Mouse (Mus musculus) regulatory T cell (primary cell): ENCODE results near the gene Cwc25.

Experiments
- in situ Hi-C: fragments of 300-600 bp; cut with MboI, MseI; formaldehyde crosslinking; loops from one replicate; pipeline ENCODE4 v1.15.1; 2025; ENCODE audit warnings: high pct_unique_total_duplicates

The Cwc25 gene

DNA sequence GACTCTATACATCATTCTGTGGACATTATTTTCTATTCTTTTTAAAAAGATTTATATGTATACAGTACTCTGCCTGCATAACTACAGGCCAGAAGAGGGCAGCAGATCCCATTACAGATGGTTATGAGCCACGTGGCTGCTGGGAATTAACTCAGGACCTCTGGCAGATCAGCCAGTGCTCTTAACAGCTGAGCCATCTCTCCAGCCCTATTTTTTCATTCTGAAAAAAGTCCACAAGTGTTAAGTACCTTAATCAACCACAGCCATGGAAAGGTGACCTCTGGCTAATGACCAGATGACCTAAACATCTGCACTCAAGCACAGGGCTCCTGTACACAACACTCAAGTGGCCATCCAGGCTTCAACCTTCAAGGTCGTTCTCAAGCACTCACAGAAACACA is 10.8 kb upstream of the Cwc25 start:
- in situ Hi-C loops: loop anchor here (25.0 kb wide), 1 partner anchor 210 kb away; the partner anchor contains the start of genes Arl5c and Plxdc1

DNA sequence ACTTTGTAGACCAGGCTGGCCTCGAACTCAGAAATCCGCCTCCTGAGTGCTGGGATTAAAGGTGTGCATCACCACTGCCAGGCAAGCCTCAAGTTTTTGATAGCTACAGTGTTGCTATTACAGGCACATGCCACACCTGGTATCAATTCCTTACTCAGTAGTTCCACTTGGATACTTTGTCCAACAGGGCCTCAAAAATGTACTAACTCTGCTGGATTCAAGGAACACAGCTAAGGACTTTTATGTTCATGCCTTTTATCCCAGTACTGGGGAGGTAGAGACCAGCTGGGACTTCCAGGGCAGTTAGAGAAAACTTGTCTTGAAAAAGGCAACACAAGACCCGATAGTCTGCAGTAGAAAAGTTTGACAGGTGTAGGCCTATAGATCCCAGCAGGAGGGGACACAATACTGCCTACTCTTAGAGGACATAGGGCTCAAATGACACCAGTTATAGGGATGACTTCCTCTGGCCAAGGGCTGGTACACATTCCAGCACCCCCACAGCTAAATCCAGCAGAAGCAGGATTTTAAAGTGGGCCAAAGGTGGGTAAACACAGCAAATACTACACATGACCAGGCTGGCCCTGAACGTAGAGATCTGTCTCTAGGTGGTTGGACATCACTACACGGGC is 10.3 kb upstream of the Cwc25 start:
- in situ Hi-C loops: loop anchor here (25.0 kb wide), 1 partner anchor 211 kb away; the partner anchor contains the start of genes Arl5c and Plxdc1

DNA sequence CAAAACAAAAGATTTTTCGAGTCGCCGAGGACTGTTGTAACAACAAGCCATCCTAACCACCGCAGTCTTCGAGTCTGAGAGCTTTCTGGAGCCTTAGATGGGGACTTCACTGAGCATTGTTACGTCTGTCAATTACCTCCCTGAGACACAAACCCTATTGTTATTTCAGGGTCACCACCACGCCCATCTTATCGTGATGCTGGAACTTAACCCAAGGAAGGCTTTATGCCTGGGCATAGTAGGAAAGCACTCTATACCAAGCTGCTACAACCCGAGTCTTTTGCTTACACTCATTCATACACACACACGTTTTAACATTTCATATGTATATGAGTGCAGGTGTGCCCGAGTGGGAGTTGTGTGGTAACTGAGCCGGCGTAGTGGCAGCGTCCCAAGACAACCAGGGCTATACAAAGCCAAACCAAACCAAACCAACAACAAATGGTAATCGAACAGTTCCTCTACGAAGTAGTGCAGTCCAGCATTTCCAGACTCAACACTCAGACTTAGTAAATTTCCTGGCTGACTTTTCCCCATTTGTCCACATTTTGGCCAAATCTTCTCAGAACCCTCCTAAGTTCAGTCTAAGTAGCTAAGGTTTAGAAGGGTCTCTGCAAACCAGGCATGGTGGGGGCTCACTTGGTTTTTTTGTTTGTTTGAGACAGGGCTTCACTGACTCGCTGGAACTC is 9.6 kb upstream of the Cwc25 start, which contains the start of gene 1700001P01Rik:
Gene 1700001P01Rik (minus strand): TSS at position 111 of the 689 bp plus-strand sequence.
- in situ Hi-C loops: loop anchor here (25.0 kb wide), 1 partner anchor 211 kb away; the partner anchor contains the start of genes Arl5c and Plxdc1

DNA sequence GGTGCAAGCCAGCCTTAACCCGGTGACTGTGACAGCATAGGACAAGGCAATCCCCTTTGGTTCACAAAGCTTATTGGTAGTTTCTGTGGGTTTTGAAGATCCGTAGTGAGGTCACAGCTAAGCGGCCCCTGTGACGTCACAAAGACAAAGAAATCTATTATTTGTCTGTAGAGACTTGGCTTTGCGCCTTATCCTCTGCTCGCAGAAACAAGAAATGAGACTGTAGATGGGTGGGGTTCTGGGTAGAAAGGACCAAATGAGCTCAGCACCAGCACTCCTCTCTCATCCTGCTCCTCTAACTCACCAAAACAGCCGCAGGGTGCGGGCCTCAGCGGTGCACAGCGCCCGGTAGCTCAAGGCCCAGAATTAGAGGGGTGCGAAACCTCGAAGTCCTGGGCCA is 8.8 kb upstream of the Cwc25 start:
- in situ Hi-C loops: loop anchor here (25.0 kb wide), 1 partner anchor 212 kb away; the partner anchor contains the start of genes Arl5c and Plxdc1

DNA sequence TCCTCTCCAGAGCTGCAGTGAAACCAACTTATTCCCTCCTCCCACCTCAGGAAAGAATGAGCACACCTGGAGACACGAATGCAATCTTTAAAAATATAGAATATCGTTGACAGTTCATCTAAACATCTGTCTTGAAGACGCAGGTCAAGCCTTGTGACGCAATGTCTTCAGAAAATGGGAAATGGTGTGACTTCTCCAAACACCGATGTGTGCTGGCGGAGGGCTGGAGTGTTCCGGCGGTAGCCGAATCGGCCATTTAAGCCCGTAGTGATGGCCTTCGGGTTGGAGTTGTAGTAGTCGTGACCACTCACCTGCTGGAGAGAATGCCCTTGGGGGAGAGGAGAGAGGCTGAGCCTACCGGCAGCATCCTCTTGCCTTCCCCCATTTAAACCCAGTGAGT is 5.1 kb upstream of the Cwc25 start:
- in situ Hi-C loops: no loop called here

DNA sequence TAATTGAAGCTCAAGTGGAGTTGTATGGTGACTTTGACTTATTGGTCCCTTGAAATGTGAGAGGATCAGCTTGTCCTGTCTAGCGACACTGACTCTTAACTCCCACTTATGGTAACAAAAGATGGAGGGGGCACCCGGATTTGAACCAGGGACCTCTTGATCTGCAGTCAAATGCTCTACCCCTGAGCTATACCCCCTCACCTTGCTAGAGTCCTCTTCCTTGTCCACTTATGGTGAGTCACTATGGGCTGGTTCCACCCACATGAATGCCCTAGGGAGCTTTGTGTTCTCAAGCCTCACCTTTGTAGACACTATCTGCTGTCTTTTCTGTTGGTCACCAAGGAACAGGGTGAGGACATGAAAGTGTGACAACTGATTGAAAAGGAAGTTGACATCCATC is 3.3 kb upstream of the Cwc25 start:
- in situ Hi-C loops: no loop called here

DNA sequence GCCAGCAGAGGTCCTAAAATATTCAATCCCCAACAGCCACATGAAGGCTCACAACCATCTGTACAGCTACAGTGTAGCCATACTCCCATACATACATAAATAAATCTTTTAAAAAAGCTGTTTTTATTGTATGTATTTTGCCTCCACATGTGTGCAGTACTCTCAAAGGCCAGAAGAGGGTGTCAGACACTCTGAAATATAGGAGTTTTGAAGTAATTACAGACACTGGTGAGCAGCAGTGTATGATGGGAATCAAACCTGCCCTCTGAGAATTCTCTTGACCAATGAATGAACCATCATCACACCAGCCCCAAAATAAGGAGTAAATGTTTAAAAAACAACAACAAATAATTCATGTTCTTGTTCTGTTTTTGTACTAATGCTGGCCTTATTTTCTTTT is 4.7 kb downstream of the Cwc25 start:
- in situ Hi-C loops: no loop called here

DNA sequence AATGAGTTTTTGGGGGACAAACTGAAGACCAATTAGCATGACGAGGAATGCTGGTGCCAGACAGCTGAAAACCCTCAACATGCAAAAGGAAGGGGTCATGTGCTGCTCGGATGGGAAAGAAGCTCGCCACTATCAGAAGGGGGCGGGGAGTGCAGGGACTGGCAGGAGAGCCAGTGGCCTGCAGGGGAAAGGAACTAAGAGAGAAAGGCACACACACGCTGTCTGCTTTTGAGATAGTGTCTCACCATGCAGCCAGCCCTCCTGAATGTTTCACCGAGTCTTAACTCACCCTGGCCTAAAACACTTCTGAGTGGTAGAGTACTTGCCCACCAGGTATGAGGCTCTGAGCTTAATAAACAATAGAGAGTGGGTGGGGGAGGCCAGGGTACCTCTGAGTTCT is 7.4 kb downstream of the Cwc25 start:
- in situ Hi-C loops: no loop called here

DNA sequence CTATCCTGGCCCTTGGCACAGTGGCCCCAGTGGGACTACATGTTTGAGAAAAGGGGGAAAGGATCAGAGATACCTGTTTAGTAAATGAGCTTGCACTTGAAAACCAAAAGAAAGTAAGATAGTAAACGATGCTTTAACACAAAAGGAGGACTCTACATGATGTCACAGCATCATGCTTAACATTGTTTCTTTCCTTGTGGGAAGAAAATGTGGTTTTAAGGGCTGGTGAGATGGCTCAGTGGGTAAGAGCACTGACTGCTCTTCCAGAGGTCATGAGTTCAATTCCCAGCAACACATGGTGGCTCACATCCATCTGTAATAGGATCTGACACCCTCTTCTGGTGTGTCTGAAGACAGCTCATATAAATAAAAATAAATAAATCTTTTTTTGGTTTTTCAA is 8.2 kb downstream of the Cwc25 start:
- in situ Hi-C loops: no loop called here

DNA sequence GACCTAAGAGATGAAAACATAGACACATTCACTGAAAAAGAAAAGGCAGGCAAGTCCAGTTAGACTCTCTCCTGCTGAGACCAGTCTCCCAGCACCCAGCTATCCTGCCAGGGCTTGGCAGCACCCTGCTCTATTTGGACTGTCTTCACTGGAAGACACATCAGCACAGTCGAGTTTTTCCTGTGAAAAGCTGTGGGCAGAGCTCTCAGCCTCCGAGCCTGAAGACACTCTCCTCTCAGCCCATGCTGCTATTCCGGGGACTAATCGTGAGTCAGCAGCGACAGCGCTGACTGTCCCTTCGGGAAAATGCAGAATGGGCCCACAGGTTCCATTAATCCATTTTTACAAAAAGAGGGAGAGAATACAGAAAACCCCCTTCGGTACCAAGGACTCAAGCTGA is 13.1 kb downstream of the Cwc25 start:
- in situ Hi-C loops: no loop called here

DNA sequence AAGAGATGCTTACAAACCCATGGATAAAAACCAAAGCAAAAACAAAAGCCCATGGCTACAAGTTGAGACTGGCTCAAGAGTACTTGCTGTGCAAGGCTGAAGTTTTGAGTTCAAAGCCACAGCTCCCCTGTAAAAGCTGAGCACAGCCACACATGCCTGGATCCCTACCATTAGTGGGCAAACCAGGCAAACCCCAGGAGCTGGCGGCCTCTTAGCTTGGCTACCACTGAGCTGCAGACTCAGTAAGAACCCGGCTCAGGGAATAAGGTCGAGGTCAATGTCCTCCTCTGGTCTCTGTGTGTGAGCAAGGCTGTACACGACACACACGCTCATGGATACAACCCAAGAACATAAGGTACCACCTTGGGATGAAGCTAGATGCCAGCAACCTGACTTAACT is 17.9 kb downstream of the Cwc25 start:
- in situ Hi-C loops: no loop called here

DNA sequence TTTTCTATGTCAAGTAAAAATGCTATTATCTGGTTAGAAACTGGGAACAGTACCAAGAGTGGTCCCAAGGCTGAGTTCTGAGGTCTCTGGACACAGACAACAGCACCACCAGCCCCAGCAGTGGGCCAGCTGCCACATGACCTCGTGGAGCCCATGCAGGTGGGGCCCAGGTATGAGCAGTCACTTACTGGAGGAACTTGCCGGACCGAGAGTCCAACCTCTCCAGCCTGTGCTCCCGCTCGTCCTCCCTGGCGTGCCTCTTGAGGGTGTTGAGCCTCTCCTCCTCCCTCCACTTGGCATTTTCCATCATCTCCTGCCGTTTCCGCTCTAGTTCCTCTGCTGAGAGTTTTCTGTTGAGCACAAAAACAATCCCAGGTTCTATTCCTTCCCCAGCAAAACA is 18.6 kb downstream of the Cwc25 start:
- in situ Hi-C loops: no loop called here

DNA sequence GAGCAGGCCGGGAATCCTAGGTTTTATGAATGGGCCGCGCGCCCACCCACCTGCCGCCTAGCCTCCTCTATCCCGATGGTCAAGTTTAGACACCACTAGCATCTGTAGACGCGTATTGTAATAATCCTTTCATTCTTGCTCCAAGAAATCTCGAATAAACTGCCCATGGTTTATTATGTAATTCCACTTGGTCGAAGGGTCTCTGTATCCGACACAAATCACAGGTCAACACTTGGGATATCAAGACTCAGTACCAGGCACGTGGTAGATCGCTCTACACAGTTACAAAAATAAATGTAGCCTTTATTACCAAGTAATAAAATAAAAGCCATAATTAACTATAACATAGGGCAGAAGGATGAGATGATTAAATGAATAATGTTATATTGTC is 21.0 kb downstream of the Cwc25 start:
- in situ Hi-C loops: no loop called here

DNA sequence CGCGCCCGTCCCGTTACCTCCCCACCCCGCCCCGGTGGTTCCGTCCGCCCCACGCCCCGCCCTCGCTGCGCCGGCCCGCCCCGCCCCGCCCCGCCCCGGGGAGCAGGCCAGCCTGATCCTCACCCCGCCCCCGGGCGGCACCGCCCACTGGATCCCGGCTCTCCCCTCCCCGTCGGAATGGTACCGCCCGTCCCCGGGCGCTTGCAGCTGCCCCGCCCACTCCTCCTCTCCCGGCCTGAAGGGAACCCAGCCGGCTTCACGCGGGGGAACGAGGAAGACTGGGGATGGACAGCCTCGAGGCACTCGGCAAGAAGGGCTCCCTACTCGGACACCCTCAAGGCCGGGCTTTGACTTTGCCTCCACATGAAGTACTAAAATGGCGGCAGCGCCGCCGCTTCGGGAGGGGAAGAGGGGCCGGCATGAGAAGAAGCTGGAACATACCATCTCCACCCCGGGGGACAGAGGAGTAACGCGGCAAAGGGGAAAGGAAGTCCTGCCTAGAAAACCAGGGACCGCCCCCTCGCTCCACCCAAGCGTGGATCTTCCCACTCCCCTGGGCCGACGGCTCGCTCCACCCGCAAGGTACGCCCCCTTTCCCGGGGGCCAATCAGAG is 21.5 kb downstream of the Cwc25 start:
- in situ Hi-C loops: loop anchor here (5.0 kb wide), 1 partner anchor 52 kb away; the partner anchor contains the start of gene Lasp1

DNA sequence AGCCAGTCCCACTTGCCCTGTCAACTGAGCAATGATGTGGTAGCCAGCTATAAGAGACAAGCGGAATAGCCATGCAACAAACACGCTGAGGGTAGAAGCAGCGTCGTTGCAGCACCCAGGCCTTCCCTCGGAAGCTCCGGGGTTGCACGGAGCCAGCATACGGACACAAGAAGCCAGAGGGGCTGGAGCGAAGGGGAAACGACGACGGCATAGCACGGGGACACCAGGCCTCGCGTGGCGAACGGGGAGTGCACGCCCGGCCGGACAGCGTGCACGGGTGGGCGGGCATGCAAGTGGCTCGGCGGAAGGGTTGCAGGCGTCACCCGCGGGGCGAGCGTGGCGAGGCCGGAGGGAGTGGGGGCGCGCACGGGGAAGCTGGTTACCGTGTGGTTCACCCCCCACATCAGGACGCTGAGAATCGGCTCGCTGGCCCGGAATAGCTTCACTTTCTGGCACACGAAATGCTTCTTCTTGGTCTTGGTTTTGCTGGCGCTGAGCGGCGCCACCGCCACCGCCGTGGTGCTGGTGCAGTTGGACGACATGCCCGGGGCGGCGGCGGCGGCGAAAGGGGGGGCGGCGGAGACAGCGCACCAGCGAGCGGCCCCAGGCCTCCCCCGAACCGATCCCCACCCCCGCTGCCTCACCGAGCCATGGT is 22.2 kb downstream of the Cwc25 start, which contains the start of gene Pip4k2b:
Gene Pip4k2b (minus strand): TSS at position 642 of the 655 bp plus-strand sequence.
- in situ Hi-C loops: loop anchor here (5.0 kb wide), 1 partner anchor 53 kb away; the partner anchor contains the start of gene Lasp1

DNA sequence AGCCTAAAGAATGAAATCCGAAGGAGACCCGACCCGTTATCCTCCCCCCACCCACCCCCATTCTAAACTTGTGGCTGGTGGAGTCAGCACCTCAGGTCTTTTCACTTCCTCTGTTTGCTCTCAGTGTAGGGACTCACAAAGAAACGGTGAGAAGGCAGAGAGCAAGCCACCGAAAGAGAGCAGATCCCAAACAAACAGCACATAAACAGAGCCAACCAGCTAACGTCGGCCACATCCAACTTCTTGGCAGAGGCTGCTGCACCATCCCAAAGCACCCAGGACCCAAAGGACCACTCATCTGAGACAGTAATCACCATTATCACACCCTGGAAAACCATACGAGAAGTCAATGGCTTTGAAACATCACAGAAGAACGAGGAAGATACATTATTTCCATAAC is 22.9 kb downstream of the Cwc25 start:
- in situ Hi-C loops: loop anchor here (5.0 kb wide), 1 partner anchor 54 kb away; the partner anchor contains the start of gene Lasp1

DNA sequence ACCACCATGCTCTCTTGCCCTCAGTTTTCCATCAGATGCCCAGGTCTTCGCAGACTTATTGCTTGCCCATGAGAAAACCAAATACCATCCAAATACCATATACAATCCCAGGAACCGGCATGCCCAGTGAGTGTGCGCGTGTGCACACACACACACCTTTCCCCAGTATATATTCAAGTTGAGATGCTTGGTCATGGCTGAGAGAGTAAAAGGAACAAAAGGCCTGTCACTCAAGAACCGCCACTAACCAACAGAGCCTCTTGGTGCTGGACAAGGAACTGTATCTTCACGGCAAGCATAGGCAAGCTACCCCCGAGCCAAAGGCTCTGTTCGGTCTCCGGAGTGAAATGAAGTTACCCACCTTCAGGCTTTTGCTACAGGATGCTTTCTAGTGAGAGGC is 23.8 kb downstream of the Cwc25 start:
- in situ Hi-C loops: loop anchor here (5.0 kb wide), 1 partner anchor 55 kb away; the partner anchor contains the start of gene Lasp1

DNA sequence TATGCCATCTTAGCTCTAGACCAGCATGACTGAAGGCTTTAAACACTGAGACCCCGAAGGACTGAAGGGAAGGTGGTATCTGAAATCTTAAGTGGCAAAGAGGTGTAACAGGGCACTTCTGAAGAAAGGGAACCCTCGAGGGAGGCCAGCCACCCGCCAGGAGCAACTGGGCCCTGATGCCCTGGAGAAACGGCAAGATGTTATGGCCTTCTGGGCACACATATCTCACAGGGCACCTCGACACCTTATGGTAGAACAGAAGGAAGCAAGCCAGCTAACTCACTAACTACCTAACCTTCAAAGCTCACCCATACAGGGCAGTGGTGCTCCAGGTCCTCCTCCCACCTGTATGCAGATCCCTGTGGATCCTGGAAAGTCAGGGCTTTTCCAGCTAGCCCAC is 24.2 kb downstream of the Cwc25 start:
- in situ Hi-C loops: loop anchor here (5.0 kb wide), 1 partner anchor 55 kb away; the partner anchor contains the start of gene Lasp1

DNA sequence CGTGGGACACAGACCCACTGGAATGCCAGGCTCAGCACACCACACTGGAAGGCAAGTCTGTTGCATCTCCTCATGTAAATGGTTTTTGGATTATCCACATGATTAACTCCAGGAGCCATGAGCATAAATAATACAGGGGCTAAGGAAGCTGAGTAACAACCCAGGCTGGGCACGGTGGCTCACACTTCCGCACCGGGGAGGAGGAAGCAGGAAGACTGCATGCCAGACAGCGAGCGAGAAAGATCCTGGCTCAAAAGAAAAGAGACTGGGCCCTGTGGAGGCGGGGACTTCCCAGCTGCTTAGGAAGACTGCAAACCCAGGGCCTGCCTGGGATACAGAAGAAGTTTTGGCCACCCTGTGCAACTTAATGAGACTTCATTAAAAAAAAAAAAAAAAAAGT is 26.2 kb downstream of the Cwc25 start:
- in situ Hi-C loops: loop anchor here (5.0 kb wide), 1 partner anchor 57 kb away; the partner anchor contains the start of gene Lasp1

DNA sequence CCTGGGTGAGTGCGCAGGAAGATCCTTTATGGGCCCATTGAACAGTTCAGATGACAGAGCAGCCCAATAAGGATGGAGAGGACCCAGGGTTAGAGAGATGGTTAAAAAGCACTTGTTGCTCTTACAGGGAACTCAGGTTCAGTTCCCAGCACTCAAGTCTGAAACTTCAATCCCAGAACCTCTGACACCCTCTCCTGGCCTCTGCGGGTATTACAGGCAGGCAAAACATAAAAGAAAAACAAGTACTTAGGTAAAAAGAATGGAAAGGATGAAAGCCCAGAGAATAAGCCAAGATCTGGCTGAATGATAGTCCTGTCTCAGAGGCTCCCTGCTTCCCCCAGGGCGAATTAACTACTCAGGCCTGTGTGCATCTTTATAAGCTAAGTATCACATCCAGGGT is 27.2 kb downstream of the Cwc25 start:
- in situ Hi-C loops: loop anchor here (5.0 kb wide), 1 partner anchor 37 kb away; the partner anchor contains the start of genes Pcgf2 and Psmb3

DNA sequence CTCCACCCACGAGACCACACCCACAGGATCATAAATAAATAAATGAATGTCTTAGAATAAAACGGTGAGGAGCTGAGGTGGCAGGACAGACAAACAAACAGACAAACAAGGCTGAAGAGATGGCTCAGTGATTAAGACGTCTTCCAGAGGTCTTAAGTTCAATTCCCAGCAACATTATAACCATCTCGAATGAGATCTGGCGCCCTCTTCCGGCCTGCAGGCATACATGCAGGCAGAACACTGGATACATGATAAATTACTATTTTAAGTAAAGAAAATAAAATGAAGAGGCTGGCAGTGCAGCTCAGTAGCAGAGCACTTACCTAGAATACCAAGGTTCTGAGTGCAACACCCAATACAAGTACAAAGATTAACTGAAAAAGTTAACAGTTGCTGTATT is 27.7 kb downstream of the Cwc25 start:
- in situ Hi-C loops: loop anchor here (5.0 kb wide), 1 partner anchor 36 kb away; the partner anchor contains the start of genes Pcgf2 and Psmb3
